Mouse (Mus musculus): ENCODE data around the gene Sash3. TPM values are rescaled to one million over a fixed set of nuclear protein-coding genes. Genes with fewer than 3 reads are reported as not detected.

Gene Sash3
- total RNA-seq, 1 experiment from 2014 or later: 1.6 TPM

DNA sequence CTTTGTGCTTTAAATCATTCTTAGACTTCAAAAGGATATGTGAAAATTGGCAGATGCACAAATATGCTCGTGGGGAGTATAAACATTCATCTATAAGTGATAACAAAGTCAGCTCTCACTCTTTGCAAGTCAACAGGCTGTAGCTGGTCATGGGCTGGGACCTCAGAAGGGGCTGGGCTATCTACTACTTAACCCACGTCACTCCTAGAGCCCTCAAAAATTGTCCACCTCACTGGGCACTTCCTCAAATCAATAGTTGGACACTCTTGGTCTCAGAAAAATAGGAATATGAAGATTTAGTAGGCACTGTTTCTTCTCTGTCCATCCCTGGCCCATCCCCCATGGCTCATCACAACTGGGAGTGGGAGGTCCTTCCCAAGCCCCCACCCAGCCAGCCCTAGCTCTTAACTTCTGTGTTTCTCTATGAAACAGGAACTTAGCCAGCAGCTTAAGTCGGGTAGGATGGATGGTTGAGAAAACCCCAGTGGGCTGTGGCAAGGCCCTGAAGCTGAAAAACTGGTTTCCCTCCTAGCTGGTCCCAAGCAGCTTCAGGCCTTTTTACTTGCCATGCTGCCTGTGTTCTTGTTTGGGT, 5.9 kb upstream of the Sash3 start:
- DNase-seq: no peak

DNA sequence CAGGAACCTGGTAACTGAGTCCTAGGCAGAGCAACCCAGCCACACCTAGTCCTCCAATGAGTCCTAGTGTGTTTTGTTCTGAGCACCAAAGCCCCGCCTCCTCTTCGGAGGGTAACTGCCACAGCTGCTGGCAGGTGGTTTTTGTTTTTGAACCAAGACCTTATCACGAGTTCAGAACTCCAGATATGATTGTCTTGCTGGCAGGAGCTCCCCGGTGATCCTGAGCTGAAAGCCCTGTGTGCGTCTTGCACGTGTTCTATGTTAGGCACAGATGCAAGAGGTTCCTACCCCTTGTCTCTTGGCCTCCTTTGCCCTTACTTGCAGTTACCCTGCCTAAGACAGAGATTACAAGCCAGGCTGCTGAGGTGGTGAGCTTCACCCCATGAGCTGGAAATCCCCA, 4.8 kb upstream of the Sash3 start:
- no peak for DNase-seq

DNA sequence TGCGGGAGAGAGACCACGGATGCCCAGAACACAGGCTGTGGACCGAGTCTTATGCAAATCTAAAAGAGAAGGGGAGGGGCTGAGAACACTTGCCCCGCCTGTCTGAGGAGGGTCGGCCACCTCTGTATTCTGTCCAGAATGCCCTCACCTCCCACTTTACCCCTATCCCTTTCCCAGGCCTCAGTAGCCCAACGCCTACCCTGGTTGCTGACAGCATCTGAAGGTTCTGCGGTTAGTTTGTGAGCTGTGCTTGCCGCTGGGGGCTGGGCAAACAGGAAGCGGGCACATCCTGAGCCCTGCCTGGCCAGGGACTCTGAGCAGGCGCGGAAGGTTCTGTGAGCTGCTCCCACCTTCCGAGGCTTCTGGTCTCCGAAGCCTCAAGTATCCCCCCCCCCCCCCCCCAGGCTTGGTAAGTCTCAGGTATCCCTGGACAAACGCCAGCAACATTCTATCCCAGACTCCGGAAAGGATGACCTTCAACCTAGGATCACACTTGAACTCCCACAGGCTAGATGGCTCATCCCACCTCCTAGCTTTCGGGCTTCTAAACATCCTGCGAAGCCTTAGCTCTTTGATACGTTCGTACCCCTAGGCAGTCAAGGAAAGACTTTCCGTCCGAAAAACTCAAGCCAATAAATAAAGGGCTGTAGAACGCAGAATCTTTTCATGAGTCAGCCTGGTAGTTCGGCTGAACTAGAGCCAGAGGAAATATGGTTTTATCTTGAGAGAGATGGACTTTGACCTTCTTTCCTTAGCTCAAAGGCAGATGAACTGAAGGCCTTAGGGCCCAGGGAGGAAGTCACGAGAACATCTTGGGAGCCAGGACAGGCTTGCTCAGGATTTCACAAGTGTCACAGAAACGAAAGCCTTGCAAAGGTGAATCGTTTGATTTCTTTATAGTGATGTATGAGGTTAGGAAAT, 2.6 kb upstream of the Sash3 start:
- peak; percentile 46 for DNase-seq

DNA sequence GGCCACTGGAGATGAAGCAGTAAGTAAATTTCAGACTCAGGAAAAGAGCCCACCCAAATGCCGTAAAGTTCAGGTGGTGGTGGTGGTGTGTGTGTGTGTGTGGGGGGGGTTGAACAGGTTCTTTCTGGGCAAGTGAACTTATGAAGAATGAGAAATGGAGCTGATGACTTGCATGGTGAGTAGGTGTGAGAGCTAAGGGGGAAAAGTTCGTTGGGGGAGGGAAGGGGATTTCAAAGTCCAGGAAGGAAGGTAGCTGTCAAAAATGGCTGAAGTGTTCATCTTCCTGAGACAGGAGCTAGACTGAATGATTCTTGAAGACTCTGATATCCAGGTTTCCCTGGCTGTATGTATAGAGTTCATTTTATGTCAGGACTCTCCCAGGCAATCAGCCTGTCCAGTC, 990 bp downstream of the Sash3 start:
- no peak for DNase-seq

DNA sequence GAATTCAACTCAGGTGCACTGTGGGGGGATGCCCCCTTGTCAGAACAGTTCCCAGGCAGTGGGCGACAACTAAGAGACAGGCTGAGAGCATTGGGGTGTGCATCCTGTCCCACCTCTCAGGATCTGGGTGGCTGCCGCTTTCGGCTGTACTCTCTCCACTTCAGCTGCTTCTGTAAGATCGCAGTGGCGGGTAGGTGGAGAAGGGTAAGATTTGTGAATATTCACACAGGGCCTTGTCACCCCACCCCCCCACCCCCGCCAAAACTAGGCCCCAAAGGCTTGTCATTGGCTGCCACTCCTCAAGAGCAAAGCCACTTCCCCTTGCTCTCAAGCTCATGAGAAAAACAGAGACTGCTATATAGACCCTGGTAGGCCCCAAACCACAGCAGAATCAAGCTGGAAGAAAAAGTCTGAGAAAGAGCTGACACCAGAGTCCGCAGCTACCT, 1.5 kb downstream of the Sash3 start:
- no peak for DNase-seq

DNA sequence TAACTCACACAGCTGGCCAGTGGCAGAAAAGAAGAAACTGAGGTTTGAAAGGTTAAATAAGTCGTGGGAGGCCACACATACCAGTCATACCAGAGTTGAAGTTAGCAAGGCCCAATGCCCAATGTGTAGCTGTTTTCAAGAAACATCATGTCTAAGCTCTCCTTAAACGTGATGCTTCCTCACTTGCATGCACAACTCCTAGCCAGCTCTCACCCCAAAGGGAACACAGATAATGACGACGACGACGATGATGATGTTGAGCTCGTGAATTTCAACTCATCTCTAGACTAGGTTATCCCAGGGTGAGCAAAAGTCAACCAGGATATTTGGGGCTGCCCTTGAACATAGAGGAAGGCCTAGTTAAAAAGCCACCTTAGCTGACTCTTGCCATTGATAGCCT, 5.9 kb downstream of the Sash3 start:
- no peak for DNase-seq

DNA sequence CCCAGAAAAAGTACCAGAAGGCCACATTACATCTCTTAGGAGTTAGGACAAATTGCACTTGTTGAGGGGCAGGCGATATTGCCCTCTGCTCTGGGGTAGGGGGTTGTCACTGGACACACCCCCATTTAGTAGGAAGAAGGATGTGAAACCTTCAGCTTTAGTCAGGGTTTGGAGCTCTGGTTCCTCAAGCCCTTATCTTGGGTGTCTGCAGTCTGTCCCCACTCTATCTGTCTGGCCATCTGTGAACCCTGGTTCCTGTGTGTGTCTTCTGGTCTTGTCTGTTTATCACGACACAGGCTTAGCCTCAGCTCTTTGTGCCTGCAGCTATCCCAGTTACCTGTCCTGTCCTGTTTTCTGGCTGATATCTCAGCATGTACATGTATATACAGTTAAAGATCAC, 7.2 kb downstream of the Sash3 start:
- DNase-seq: no peak

DNA sequence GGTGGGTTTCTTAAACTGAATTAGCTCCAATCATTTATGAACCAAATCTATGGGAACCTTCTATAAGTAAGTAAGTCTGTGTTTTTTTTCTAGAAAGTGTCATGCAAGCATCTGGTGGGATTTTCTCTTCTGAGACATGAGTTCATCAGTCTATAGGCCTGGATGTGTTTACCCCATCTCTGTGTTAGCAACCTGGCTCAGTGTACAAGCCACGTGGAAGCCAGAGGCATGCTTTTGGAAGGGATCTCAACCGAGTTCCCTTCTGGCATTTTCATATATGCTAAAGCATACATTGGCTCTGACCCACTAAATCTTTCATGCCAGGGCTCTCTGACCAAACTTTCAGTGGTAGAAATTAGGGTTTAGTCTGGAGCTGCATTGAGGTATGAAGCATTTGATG, 7.7 kb downstream of the Sash3 start:
- DNase-seq: no peak

DNA sequence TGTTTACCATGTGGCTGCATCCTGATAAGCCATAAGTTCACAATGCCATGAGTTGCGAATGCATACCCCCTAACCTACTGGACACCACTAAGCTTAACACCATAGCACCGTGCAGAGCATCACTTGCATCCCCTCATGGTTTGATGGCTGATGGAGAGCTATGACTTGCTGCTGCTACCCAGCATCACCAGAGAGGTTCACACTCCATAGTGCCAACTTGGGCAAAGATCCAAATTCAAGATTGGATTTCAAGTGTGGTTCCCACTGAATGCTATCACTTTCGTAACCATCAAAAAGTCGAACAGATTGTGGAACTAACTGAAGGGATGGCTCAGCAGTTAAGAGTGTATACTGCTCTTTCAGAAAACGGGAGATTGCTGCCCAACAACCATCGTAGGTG, 9.3 kb downstream of the Sash3 start:
- DNase-seq: no peak

DNA sequence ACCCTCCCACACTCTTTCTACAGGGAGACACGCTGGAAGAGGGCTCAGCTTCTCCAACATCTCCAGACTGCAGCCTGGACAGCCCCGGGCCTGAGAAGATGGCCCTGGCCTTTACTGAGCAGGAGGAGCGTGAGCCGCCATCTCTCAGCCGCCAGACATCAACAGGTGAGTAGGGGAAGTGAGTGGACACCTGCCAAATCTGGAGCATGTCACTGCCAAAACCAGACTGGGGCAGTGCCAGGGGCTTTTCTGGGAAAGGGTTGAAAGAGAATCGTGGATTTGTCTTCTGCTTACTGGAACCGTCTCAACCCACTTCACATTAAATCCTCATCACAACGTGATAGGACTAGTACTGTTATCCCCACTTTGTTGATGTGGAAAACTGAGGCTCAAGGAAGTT, 11.2 kb downstream of the Sash3 start:
- DNase-seq: no peak

DNA sequence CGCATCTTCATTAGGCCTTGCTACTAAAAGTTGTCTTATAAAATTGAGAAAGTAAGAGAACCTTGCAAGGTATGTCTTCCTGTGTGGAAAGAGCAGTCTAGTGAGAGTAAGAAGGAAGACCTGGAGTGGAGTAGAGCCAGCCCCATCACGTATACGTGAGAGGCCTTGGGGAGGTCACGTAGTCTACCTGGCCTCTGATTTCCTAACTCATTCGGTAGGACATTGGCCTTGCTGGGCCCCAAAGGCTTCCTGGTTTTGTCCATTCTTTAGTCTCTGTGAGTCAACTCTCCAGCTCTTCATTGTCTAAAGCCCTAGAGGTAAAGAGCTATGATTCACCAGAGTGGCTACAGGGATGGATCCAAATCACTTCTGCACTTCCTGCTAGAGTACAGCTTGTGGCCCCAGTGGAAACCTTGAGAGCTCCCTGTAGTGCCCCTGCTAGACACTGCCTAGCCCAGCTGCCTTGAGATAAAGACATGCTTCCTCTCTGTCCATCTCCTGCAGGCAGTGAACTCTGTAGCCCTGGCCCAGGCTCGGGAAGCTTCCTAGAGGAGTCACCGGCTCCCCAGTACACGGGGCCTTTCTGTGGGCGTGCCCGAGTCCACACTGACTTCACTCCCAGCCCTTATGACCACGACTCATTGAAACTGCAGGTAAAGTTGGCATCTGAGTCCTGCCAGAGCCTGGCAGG, 12.1 kb downstream of the Sash3 start:
- no peak for DNase-seq

DNA sequence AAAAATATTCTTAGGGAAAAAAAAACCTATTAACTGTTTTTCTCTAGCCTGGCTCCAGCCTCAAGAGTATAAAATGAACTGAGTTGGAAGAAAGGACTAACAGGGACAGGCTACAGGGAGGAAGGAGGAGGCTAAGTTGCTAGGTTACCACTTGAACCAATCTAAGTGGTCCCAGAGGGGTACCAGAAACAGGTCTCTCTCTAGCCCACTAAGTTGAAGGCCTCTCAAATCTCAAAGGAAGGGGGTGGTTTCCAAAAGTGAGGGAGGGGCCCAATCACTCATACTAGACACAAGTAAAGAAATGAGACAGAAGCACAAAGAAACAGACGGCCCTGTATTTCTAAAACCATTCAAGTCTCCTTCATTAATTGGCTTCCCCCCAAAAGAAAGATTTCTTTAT, 23.7 kb downstream of the Sash3 start:
- no peak for DNase-seq

DNA sequence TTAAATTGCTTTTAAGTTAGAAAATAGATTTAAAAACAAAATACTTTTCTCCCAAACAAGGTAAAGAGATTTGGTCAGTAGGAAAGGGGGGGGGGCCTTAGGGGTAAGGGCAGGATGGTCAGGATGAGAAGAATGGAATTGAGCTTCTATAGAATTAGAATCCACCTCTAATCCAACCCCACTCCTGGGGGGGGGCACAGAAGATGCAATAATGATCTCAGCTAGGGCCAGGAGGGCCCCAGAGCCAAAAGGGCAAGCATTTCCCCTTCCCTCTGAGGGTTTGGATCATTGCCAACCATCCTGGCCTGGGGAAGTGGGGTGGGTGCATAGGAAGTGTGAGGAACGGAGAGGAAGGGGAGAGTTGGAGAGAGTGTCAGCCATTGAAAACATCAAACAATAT, 24.1 kb downstream of the Sash3 start:
- no peak for DNase-seq

DNA sequence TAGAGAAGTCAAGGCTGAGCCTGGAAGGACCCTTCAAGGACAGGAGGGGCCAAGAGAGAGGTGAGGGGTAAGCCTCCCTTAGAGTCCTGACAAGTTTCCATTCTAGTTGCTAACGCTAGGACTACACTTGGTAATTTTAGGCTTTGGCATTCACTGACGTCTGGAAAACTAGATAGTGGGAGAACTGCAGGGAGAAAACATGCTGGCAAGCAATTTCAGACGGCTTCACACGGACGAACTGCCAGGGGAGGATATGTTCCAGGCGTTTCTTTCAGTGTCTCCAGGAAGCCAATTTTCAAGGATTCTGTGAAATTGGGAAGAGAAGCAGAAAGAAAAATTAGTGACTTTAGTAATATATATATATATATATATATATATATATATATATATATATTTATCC, 35.6 kb downstream of the Sash3 start:
- no peak for DNase-seq

DNA sequence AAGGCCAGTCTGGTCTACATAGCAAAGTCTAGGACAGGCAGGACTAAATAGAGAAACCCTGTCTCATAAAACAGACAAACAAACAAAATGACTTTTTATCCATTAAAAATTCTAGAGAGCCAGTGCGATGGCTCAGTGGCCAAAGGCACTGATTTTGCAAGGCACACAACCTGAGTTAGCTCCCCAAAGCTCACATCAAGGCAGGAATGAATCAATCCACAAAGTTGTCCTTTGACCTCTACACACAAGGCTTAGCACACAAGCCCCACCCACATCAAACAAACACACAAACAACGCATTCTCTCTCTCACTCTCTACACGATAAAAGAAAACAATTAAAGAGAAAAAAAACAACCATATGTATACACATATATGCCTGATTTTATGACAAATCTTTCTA, 38.5 kb downstream of the Sash3 start:
- no peak for DNase-seq

DNA sequence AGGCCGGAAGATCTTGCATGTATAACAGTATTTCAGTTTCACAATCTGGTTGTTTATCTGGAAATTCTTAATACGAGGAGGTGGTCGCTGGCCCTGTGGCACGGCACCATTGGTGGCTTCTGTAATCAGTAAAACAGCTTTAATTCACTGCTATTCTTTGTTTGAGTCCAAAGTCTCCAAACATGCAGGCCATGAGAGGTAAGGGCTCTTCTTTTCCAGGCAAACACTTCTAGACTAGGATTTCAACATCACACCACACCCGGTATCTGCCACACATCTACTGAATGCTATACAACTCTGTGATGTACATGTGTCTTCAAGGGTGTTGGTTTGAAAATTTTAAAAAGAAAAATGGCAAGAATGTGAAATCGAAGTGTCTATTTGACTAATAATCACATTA, 45.0 kb downstream of the Sash3 start:
- no peak for DNase-seq

DNA sequence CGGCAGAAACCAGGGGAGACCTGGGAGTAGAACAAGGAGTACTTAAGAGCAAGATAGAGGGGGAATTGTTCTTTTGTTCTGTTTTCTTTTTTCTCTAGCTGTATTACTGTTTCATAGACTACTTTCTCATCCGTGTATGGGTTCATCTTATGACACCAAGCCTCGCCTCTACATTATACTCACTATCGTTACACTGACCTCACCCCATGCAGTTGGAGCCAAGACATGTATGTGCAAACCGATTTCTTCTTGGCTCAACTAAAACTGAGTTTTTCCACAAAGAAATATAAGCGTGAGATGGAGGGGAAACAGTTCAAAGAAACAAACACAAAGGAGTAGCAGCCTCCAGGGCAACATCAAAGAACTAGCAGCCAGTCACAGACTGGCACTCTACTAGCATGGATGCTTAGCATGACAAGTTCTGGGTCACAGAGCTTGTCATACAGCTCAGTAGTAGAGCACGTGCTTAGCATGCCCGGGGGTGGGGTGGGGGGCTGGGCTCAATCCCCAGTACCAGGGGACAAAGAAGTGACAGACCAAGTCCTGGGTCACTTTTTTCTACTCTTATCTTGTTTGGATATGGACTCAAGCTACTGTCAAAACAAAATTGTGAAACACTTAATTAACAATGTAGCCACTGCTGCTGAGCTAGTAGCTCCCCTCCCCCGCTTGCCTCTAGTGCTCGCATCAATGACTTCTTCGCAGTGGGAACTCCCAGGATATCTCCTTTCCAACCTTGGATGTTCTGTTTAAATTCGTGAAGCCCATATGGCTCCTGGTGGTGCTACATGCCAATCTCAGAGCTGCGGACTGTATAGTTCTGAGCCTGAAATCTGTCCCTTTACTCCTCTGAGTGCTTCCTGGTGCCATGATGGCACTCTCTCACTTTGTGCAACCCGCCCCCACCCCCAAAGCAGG, 47.3 kb downstream of the Sash3 start:
- DNase-seq: no peak

DNA sequence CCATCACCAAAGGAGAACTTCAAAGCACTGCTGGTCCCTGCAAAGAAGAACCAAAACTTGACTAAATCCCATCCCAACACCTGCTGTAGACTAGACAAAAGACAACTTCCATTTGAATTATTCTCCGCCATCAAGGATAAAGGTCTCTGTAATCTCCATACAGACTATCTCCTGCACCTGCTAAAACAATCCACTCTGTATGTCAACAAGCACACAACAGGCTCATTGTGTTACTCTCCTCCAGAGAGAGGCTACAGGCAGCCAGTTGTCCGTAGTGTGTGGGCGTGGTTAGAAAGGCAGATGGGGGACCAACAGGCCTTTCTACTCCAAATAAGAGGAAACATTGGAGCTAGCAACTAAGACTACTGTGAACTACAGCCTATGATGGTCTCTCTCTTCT, 51.6 kb downstream of the Sash3 start:
- no peak for DNase-seq

DNA sequence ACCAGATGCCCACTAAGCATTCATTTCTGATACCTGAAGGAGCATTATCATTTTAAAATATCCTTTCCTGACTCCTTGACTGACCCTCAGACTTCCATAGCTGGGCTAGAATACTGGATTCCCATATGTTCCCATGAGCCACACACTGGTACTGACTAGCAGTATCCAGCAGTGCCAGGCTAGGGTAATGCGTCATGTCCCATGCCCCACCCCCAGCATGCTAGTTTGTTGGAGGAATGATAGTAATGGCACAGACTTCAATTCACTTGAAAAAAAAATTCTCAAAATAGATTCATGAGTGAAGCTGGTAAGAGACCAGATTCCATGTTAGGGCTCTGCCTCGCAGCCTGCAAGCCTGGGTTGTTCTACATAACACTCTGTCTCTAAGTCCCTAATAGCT, 52.8 kb downstream of the Sash3 start:
- no peak for DNase-seq

DNA sequence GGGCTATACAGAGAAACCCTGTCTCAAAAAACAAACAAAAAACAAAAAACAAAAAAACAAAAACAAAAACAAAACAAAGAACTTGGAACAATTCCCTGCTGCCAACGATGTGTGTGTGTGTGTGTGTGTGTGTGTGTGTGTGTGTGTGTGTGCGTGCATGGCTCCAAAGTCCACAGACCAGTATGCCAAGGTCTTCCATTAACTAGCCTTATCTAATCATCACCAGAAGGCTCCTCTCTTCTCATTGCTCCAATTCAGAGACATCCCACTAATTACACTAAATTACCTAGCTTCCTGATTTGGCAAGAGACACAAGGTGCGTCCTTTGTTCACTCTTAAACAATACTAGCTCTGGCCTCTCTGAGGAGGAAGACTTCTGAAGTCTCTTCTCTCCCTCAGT, 54.5 kb downstream of the Sash3 start:
- no peak for DNase-seq

DNA sequence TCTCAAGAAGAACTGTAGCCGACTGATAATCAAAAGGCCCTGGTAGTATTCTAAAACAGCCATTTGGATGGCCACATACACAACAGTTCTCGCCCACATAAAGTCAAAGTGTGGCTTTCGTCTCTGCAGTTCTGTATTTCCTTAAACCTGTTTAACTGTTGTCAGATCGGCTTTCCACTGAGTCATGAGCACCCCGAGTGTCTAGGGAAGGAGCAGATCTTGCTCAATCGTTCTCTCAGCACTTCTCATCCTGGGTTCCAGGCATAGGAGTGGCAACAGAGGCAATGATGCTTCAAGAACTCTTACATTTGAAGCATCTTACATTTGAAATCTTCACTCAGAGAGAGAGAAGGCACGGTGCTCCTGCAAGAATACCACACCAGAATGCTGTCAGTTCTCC, 55.7 kb downstream of the Sash3 start:
- no peak for DNase-seq

DNA sequence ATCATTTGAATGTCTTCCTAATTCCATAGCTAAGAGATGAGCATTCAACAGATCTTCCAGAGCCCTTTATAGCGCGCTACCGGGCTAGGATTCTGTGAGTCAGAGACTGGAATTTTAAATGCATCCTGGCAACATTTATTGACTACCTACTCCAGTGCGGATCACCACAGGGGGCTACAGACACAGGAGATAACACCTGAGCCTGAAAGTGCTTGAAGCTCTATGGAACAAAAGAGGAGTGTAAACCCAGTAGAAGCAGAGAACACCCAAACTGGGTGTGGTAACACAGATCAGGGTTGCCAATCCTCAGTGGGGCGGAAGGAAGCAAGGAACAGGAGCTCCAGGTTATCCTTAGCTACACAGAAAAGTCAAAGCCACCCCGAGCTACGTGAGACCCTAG, 56.2 kb downstream of the Sash3 start:
- DNase-seq: no peak

Measured in adrenal gland, postnatal 14 days (tissue).